Mouse (Mus musculus) stomach, postnatal 0 days (tissue): ENCODE measurements at regions not wholly inside any gene's neighbourhood (a gene's known extent, or its start where the extent isn't known, plus 50 kb on each side); places are given as distances from the start of the nearest gene placed in this dataset.

Experiments used
- CTCF ChIP-seq: IDR thresholded peaks from 2 replicates; pipeline ENCODE4 v1.5.1; 2016; ENCODE audit warnings: antibody characterized with exemption, low read depth, mild to moderate bottlenecking, moderate library complexity
- EP300 ChIP-seq: optimal IDR thresholded peaks from 2 replicates; pipeline ENCODE3; 2016; ENCODE audit warnings: antibody characterized with exemption

DNA sequence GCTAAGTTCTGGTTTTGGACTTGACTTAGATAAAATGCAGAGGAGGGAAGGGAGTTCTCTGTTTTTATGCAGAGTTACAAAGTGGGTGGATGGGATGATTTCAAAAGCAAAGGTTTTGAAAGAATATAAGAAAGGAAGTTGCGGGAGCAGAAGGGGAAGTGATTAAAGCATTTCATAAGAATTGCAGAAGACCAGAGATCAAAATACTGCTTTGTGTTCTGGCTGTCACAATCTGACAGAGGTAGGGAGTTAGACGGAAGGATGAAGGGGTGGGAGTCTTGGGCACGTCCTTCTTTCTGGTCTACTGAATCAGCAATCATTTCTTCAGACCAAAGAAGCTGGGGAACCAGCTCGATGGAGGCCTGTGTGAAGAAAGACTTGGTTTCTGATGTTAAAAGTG, 78.0 kb upstream of the Fn1 start:
- TF ChIP-seq CTCF (no peak), EP300 (no peak)
